Mouse (Mus musculus) embryonic fibroblast, embryonic 13.5 days (primary cell): Measurements from ENCODE around the gene Gm32742. TPM values are rescaled to one million over a fixed set of nuclear protein-coding genes. Genes with fewer than 3 reads are reported as not detected.

ENCODE experiments used
- H3K27ac ChIP-seq: 2 replicates; pipeline ENCODE4 v1.5.1; 2012; ENCODE audit warnings: low read length, control low read depth, inconsistent platforms; ENCODE audit not compliant: insufficient read depth
- H3K4me1 ChIP-seq: 2 replicates; pipeline ENCODE4 v1.6.1; 2011; ENCODE audit warnings: low read length; ENCODE audit not compliant: control insufficient read depth, insufficient read depth
- H3K4me3 ChIP-seq: 2 replicates; pipeline ENCODE4 v1.5.1; 2011; ENCODE audit warnings: mild to moderate bottlenecking, control low read depth, low read length; ENCODE audit not compliant: insufficient read depth
- CTCF ChIP-seq: IDR thresholded peaks from 2 replicates; pipeline ENCODE4 v1.5.1; 2011; ENCODE audit warnings: mild to moderate bottlenecking, control low read depth, low read length, moderate library complexity, borderline replicate concordance; ENCODE audit not compliant: insufficient read depth
- POLR2A ChIP-seq: IDR thresholded peaks from 2 replicates; pipeline ENCODE4 v1.6.1; 2011; ENCODE audit warnings: low read depth, mild to moderate bottlenecking, control low read depth, low read length, moderate library complexity
- polyA plus RNA-seq: library from polyadenylated mRNA; stranded (reverse); fragments of >200 nt; gene quantifications from 2 replicates; pipeline ENCODE4 v1.2.4, GENCODE M21; 2011; ENCODE audit warnings: low read depth; ENCODE audit not compliant: missing spikeins, insufficient read length

The Gm32742 gene
- polyA plus RNA-seq, 1 experiment: 0.05 TPM

DNA sequence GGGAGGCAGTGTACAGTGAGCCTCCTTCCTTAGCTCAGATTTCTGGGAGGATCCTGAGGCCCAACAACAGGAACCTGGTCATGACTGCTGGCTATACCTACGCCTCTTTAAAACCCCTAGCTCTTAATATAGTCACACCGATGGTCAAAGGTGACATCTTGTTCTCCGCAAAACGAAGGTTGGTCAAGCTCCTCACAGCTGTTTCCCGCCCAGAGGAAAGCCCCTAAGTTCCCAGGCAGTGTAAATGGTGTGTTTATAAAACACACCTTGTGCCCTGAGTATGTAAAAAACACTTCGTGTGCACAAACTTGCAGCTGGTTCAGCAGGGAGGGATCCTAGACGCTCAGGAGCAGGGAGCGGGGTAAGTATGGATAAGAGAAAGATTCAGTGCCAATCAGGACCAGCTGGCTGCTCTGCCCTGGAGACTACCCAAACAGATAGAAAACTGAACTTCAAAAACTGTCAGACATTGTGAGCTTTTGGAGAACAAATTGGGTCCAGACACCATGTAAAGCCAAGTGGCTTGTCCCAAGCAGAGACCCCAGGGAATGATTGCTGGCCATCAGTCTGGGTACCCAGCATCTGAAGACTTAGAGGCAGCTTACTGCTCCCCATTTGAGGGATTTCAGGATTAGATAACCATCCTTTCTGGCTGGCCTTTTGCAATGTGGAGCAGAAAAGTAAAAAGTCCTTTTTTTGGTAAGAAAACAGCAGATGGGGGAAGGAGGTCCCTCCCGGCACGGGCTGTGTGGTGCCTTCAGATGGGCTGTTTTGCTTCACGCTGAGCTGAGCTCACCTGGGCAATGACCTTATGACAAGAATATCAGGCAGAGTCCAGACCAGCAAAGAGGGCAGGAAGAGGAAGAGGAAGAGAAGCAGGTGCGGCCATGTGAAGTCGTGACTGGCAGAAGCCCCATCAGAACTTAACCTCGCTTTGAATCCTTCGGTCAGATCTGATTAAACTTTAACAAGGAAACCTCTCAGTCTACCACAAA, 17.7 kb upstream of the Gm32742 start:
- no peak for TF ChIP-seq CTCF
- TF ChIP-seq POLR2A: no peak
- no peak overlapping the region for H3K4me3 ChIP-seq
- no peak overlapping the region for H3K27ac ChIP-seq
- no peaks in the 10 kb centered on the region for H3K4me1 ChIP-seq

DNA sequence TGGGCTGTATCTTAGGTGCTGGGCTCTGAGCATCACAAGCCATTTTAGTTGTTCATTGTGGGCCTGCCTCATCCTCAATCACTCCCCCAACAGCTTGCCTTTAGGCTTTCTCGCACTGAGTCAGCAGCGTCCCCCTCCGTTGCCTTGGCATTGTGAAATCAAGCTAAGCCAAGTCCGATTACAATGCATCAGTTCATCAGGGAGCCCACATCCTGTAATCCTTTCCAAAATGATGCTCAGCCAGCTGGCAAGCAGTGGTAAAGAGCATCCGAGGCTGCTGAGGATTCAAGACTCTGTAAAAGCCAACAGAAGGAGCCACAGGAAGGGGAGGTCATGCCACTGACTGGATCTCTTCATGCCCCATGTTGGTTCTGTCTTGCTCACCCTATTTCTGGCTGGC, 15.3 kb upstream of the Gm32742 start:
- no peak for TF ChIP-seq CTCF
- TF ChIP-seq POLR2A: no peak
- H3K27ac ChIP-seq: no peak overlapping the region
- no peaks in the 10 kb centered on the region for H3K4me1 ChIP-seq
- H3K4me3 ChIP-seq: no peak overlapping the region

DNA sequence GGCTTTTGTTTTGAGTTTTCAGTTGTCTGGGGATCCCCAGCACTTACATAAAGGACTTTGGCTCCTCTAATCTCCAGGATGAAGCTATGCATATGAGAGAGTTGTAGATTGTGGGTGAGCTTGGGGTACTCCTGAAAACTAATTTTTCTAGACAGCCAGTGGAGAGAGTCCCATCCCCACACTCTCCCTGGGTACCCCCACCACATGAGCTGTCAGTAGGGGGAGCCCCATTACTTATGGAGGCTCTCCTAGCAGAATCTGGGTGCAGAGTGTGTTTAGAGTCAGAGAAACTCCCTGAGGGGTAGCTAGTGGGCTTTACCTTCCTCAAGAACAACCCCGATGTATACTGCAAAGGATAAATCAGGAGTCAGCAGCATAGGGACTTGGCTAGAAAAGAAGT, 13.0 kb upstream of the Gm32742 start:
- TF ChIP-seq CTCF (no peak), POLR2A (no peak)
- Histone ChIP-seq H3K4me1 (no peaks in the 10 kb centered on the region), H3K4me3 (no peak overlapping the region), H3K27ac (no peak overlapping the region)

DNA sequence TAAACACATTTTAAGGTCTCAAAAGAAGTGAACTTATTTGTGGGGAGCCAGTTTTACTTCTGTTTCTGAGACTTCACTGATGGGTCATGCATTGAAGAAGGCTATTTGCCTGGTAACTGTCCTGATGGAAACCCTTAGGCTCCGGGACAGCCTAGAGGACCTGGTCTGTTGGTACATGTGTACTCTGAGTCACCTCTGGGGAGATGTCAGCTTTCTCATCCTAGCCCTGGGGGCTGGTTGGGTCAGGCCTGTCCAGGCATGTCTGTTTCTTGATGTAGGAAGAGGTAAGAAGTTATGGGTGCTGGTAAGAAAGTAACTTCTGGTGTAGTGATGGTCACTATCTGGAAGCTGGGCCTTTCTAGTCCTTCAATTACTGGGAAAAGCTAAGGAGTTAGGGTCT, 10.4 kb upstream of the Gm32742 start:
- Histone ChIP-seq H3K4me3 (no peak overlapping the region), H3K4me1 (peaks cover under 1% of the 10 kb centered on the region; the same call in 1 of the 2 replicates), H3K27ac (no peak overlapping the region)
- no peak for TF ChIP-seq CTCF
- no peak for TF ChIP-seq POLR2A

DNA sequence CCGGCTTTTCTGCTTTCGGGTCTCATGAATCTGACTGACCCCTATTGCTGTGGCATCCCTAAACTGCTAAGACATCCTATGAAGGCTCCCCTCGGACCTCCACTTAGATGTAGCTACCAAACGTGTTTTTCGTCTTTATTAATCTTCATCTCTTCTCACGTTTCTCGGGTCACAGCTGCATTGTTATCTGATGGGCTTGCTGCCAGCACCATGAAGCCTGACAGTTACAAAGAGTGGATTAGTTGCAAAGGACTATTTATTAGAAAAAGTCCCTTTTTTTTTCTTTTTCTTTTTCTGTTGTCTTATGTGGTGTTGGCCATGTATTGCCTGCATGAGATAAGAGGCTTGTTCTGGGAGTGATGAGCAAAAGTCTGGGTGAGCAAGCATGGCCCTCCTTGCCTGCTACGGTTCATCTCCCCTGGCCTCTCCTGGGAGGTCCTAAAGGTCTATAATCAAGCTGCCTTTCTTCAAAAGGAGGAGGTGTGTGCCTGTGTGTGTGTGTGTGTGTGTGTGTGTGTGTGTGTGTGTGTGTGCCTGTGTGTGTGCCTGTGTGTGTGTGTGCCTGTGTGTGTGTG, 9.7 kb upstream of the Gm32742 start:
- TF ChIP-seq POLR2A (no peak), CTCF (no peak)

DNA sequence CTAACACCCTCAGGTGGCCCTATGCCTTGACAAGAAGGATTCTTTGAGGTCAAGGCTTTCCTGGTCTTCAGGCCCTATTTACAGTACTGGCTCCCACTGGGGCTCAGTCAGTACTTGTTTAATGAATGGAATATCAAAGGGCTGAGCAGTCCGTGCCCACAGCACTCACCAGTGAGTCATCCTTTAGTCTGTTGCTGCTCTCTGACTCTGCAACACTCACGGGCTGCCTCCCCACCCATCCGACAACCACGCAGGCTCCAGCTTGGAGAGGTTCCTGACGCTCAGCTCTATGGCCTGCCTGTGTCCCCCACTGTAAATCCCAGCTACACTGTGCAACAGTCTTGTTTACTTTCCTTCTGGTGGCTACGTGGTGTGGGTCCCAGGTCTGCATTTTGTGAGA, 5.0 kb upstream of the Gm32742 start:
- TF ChIP-seq CTCF (no peak), POLR2A (no peak)
- H3K4me3 ChIP-seq: no peak overlapping the region
- H3K27ac ChIP-seq: no peak overlapping the region
- H3K4me1 ChIP-seq: peaks cover 4% of the 10 kb centered on the region; the same call in 1 of the 2 replicates

More for the DNA sequence above, 9.7 kb upstream of the Gm32742 start:
- Histone ChIP-seq H3K4me1 (peaks cover 4% of the 10 kb centered on the region; the same call in 1 of the 2 replicates), H3K4me3 (no peak overlapping the region), H3K27ac (no peak overlapping the region; the same call in 1 of the 2 replicates)

DNA sequence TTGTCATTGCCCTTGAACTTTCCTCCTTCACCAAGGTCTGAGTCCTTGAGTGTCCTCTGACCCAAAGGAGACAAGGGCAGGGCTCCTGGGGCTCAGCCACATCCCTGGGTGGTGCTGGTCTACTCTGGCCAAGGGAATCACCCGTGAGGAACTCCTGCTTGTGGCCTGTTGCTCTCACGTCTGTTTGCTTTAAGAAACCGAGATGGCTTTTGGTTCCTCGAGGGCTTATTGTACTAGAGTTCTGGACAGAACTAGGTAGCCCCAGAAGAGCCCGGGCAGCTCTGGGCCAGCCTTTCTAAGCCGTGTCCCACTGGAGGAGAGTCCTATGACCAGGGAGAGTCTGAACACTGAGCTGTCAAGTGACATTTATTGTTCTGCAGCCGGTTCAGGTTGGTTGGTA, 3.8 kb upstream of the Gm32742 start:
- Histone ChIP-seq H3K27ac (no peak overlapping the region), H3K4me3 (no peak overlapping the region), H3K4me1 (peaks cover 4% of the 10 kb centered on the region; the same call in 1 of the 2 replicates)
- TF ChIP-seq CTCF: no peak

DNA sequence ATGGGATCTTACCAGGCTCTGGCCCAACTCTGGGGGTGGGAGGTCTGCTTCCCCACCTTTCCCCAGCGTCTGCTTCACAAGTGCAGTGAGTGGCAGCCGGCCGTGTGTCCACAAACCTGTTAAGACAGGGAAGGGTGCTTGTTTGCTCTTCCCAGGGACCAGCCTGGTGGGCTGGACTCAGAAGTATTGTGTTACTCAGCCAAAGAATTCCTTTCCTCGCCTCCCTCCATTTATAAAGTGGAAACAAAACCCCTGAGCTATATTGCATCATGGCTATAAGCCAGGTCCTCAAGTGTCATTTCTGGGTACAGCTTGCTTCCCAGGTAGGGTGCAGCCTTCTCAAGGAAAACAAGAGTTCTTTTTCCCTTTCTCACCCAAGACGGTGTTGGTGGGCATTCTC, 3.4 kb upstream of the Gm32742 start:
- Histone ChIP-seq H3K4me3 (no peak overlapping the region), H3K4me1 (peaks cover 4% of the 10 kb centered on the region; the same call in 1 of the 2 replicates), H3K27ac (no peak overlapping the region)
- TF ChIP-seq CTCF (no peak), POLR2A (no peak)

DNA sequence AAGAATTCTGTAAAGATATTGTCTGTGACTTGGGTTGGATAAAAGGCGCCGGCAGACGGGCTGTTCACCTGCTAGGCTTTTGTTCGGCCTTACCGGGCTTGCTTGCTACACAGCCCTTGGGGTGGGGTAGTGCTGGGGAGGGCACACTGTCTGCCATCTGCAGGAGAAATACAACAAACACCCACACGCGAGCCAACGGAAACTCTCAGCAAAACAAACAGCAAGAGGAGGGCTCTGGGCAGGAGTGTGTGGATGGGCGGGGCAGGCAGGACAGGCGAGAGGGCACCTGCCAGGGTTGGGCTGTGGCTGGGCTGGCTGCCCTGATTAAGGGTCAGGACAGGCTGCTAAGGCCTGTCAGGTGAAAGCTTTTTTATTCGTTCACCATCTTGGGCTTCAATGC, 2.6 kb upstream of the Gm32742 start:
- H3K4me3 ChIP-seq: no peak overlapping the region
- no peak overlapping the region for H3K27ac ChIP-seq
- TF ChIP-seq CTCF (no peak), POLR2A (no peak)
- peaks cover 4% of the 10 kb centered on the region; the same call in 1 of the 2 replicates for H3K4me1 ChIP-seq

DNA sequence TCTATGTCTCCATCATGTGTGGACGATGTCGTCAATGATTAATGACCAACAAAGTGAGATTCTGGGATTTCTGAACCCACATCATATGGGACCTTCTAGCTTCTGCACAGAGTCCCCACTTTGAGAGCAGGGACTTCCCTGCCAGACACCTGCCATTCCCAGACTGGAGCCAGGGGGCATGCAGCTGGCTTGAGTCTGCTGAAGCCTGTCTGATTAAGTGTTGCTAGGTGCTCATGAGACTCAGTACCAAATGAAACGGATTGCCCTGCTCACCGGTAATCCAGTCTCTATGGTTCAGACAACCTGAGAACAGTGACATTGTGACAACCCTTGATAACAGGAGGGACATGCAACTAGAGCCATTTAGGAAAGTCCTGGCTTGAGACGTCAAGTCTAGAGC, 1.3 kb downstream of the Gm32742 start:
- no peak for TF ChIP-seq POLR2A
- TF ChIP-seq CTCF: no peak
- Histone ChIP-seq H3K4me3 (no peak overlapping the region), H3K4me1 (no peaks in the 10 kb centered on the region), H3K27ac (no peak overlapping the region)
